Comparison of ENCODE assay signal across 7 mouse cellular contexts in the genomic region with DNA sequence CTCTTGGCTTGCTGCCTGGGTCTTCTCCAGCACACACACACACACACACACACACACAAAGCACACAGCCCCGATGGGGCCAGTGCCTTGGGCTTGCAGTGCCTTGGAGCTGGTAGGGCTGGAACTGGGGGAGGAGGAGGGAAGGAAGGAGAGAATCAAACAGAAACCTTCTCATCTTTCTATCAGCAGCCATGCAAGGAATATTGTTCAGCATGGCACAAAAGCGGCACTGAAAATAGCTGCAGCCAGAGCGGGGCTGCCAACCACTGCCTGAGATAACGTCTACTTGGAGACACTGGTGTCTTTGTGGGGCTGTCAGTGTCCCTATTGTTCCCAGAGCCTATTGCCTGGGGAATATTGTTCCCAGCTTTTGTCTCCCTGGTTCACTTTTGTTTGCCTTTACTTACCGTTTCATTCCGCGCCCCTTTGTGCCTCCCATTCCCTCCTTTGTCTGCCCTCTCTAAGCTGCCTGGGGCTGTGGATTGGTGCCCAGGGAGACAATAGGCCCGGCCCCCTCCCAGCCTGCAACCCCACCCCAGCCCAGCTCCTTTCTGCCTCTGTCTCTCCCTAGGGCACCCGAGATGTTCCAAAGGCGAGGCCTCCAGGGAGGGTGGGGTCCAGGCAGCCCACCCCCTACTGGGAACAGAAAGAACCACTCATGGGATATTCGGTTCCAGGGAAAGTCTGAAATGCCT.
DNase-seq lines count a peak whose midpoint lies in the region; ATAC-seq and TF ChIP-seq lines count a peak whose summit lies in the region.

No protein-coding gene starts in this region.

- WGBS in heart, embryonic 13.5 days = 4% methylated on average over 11 of the region's 11 CpGs
- 8% methylated on average over 11 of the region's 11 CpGs for WGBS in liver, embryonic 14.5 days (ENCODE audit: insufficient replicate concordance)
- 3% methylated on average over 11 of the region's 11 CpGs for WGBS in neural tube, embryonic 13.5 days

- TF ChIP-seq CTCF in layer of hippocampus, adult 2 months (conservative IDR thresholded peaks at IDR 0.05) = peak; percentile 41
- TF ChIP-seq CTCF in liver, embryonic 14.5 days (IDR thresholded peaks at IDR 0.05; ENCODE audit: low read depth) = no peak

- H3K27me3 ChIP-seq in heart, embryonic 13.5 days (replicated peaks) = no peaks in the 10 kb centered on the region
- H3K27me3 ChIP-seq in liver, embryonic 14.5 days (ENCODE audit: control insufficient read depth, insufficient read depth, low read length) = no peaks in the 10 kb centered on the region
- H3K27me3 ChIP-seq in neural tube, embryonic 13.5 days = no peaks in the 10 kb centered on the region

- H3K4me2 ChIP-seq in heart, embryonic 13.5 days = peak overlapping the region; percentile 75
- H3K4me2 ChIP-seq in liver, embryonic 14.5 days (ENCODE audit: low read depth) = peak overlapping the region; percentile 66
- peak overlapping the region; percentile 62 for H3K4me2 ChIP-seq in neural tube, embryonic 13.5 days

- peak overlapping the region; percentile 49 for H3K4me3 ChIP-seq in heart, embryonic 13.5 days
- H3K4me3 ChIP-seq in layer of hippocampus, adult 2 months = peak overlapping the region; percentile 50
- peak overlapping the region in 1 of 2 experiments; percentile 43; a peak in 2 of 4 replicates for H3K4me3 ChIP-seq in liver, embryonic 14.5 days (ENCODE audit: insufficient read depth in 1 of 2, low read depth in 2 of 2, low read length in 2 of 2)
- H3K4me3 ChIP-seq in neural tube, embryonic 13.5 days = peak overlapping the region; percentile 29

- peak; percentile 44 for ATAC-seq in heart, embryonic 13.5 days (ENCODE audit: extremely low read depth, insufficient number of reproducible peaks, low FRiP score, low TSS enrichment)
- no peak for ATAC-seq in liver, embryonic 14.5 days (ENCODE audit: insufficient read depth)
- ATAC-seq in neural tube, embryonic 13.5 days (ENCODE audit: low read depth) = peak; percentile 93

- H3K9me3 ChIP-seq in heart, embryonic 13.5 days = no peaks in the 10 kb centered on the region
- no peaks in the 10 kb centered on the region for H3K9me3 ChIP-seq in liver, embryonic 14.5 days (ENCODE audit: control insufficient read depth, low read length)
- H3K9me3 ChIP-seq in neural tube, embryonic 13.5 days = no peaks in the 10 kb centered on the region

- peak; percentile 69 for DNase-seq in WW6 (ENCODE audit: low read depth, low spot score)
- peak; percentile 83 for DNase-seq in embryo, embryonic 9.5 days (ENCODE audit: extremely low spot score)
- peak; percentile 25 to 38 for DNase-seq in layer of hippocampus, adult 2 months (ENCODE audit: low spot score in 2 of 2)
- no peak for DNase-seq in liver, embryonic 14.5 days (ENCODE audit: low read depth in 3 of 3, low spot score in 3 of 3)
- no peak for DNase-seq in urinary bladder, postnatal 36 days (ENCODE audit: low spot score in 2 of 2)

- H3K36me3 ChIP-seq in heart, embryonic 13.5 days = no peaks in the 10 kb centered on the region
- H3K36me3 ChIP-seq in liver, embryonic 14.5 days (replicated peaks; ENCODE audit: control insufficient read depth, insufficient read depth, low read depth) = no peaks in the 10 kb centered on the region
- H3K36me3 ChIP-seq in neural tube, embryonic 13.5 days = no peaks in the 10 kb centered on the region

- peak overlapping the region; percentile 82 for H3K9ac ChIP-seq in heart, embryonic 13.5 days
- H3K9ac ChIP-seq in liver, embryonic 14.5 days (replicated peaks) = peak overlapping the region; percentile 20; the same call in 1 of the 2 replicates
- H3K9ac ChIP-seq in neural tube, embryonic 13.5 days = peak overlapping the region; percentile 75

- peaks cover 25% of the 10 kb centered on the region for H3K4me1 ChIP-seq in heart, embryonic 13.5 days
- peaks cover 0 to 2% of the 10 kb centered on the region in 2 experiments; a peak in 1 of 4 replicates for H3K4me1 ChIP-seq in liver, embryonic 14.5 days (replicated peaks; ENCODE audit: control insufficient read depth in 2 of 2, insufficient read depth in 2 of 2, low read length in 1 of 2)
- peaks cover 28% of the 10 kb centered on the region for H3K4me1 ChIP-seq in neural tube, embryonic 13.5 days (replicated peaks)

- H3K27ac ChIP-seq in heart, embryonic 13.5 days (replicated peaks) = peak overlapping the region; percentile 85
- peak overlapping the region; percentile 83 for H3K27ac ChIP-seq in layer of hippocampus, adult 2 months
- H3K27ac ChIP-seq in liver, embryonic 14.5 days = no peak overlapping the region
- peak overlapping the region; percentile 96 for H3K27ac ChIP-seq in neural tube, embryonic 13.5 days (replicated peaks)

- no peak for TF ChIP-seq EP300 in liver, embryonic 14.5 days (IDR thresholded peaks at IDR 0.05; ENCODE audit: low read depth)

Comparison
In these comparisons a context has a peak if more than half of its experiments do, and no peak if none do; other contexts are left out.
1. DNase-seq: peak in WW6 (single experiment), embryo, embryonic 9.5 days (single experiment) and layer of hippocampus, adult 2 months (2 of 2); none in liver, embryonic 14.5 days (0 of 3) and urinary bladder, postnatal 36 days (0 of 2).
2. H3K9ac ChIP-seq: peak in every context shown above with its lines; median percentile 82 in heart, embryonic 13.5 days; 75 in neural tube, embryonic 13.5 days; 20 in liver, embryonic 14.5 days.
3. Peak in every context shown above with its lines, with median percentiles within 50 percentile points of each other: H3K4me2 ChIP-seq.